Mouse (Mus musculus): ENCODE results near the gene Selenof.

- TF ChIP-seq POLR2A (IDR thresholded peaks at IDR 0.05; ENCODE audit: control insufficient read depth in 1 of 2, insufficient read depth in 1 of 2, low read depth in 1 of 2, low read length in 2 of 2, poor library complexity in 1 of 2) (no peak), EP300 (IDR thresholded peaks at IDR 0.05; ENCODE audit: low read depth in 1 of 2, low read length in 2 of 2) (no peak)
Observed at GRCm38 (mm10) chr3:144545832-144546231, 24.3 kb upstream of the Selenof start.

All from MEL (cell line).